In genomic region chr11:68691321-68692009, GRCm38 (mm10) we compare ENCODE assay signal across 8 mouse cellular contexts. TPM values are rescaled to one million over a fixed set of nuclear protein-coding genes. Genes with fewer than 3 reads are reported as not detected.
DNase-seq lines count a peak whose midpoint lies in the region; ATAC-seq and TF ChIP-seq lines count a peak whose summit lies in the region.

Gene Myh10, plus strand, starts transcription at chr11:68691559.

- peak; percentile 99 for ATAC-seq in forebrain, embryonic 13.5 days
- ATAC-seq in heart, postnatal 0 days (ENCODE audit: insufficient read depth, low read depth): peak; percentile 98
- peak; percentile 98 for ATAC-seq in liver, embryonic 14.5 days (ENCODE audit: insufficient read depth)
- peak; percentile 99 for ATAC-seq in stomach, embryonic 15.5 days (ENCODE audit: insufficient read depth, low FRiP score, low read depth)

- no peaks in the 10 kb centered on the region for H3K9me3 ChIP-seq in forebrain, embryonic 13.5 days (replicated peaks)
- H3K9me3 ChIP-seq in heart, postnatal 0 days (replicated peaks; ENCODE audit: control insufficient read depth, low read length): no peaks in the 10 kb centered on the region
- no peaks in the 10 kb centered on the region for H3K9me3 ChIP-seq in liver, embryonic 14.5 days (ENCODE audit: control insufficient read depth, low read length)
- H3K9me3 ChIP-seq in stomach, embryonic 15.5 days: no peaks in the 10 kb centered on the region

- H3K4me3 ChIP-seq in forebrain, embryonic 13.5 days: peak within 1 kb of the TSS; percentile 96
- peak within 1 kb of the TSS; percentile 89 for H3K4me3 ChIP-seq in heart, postnatal 0 days (ENCODE audit: low read depth, low read length)
- H3K4me3 ChIP-seq in liver, embryonic 14.5 days (ENCODE audit: insufficient read depth in 1 of 2, low read depth in 2 of 2, low read length in 2 of 2): peak within 1 kb of the TSS; percentile 72 to 83
- peak within 1 kb of the TSS; percentile 73 for H3K4me3 ChIP-seq in stomach, embryonic 15.5 days (replicated peaks)

- no peaks in the 10 kb centered on the region for H3K27me3 ChIP-seq in forebrain, embryonic 13.5 days
- no peaks in the 10 kb centered on the region for H3K27me3 ChIP-seq in heart, postnatal 0 days (ENCODE audit: control insufficient read depth, insufficient read depth, low read length)
- no peaks in the 10 kb centered on the region for H3K27me3 ChIP-seq in liver, embryonic 14.5 days (ENCODE audit: control insufficient read depth, insufficient read depth, low read length)
- H3K27me3 ChIP-seq in stomach, embryonic 15.5 days (replicated peaks): no peaks in the 10 kb centered on the region

- WGBS in forebrain, embryonic 13.5 days: under 1% methylated on average over 51 of the region's 51 CpGs
- 0% methylated on average over 51 of the region's 51 CpGs for WGBS in heart, postnatal 0 days
- under 1% methylated on average over 51 of the region's 51 CpGs for WGBS in liver, embryonic 14.5 days (ENCODE audit: insufficient replicate concordance)
- under 1% methylated on average over 51 of the region's 51 CpGs for WGBS in stomach, embryonic 15.5 days

- peak within 1 kb of the TSS; percentile 96 for H3K27ac ChIP-seq in forebrain, embryonic 13.5 days
- peak within 1 kb of the TSS; percentile 100 for H3K27ac ChIP-seq in heart, postnatal 0 days (ENCODE audit: low read depth)
- peak within 1 kb of the TSS; percentile 80 for H3K27ac ChIP-seq in liver, embryonic 14.5 days
- H3K27ac ChIP-seq in stomach, embryonic 15.5 days: peak within 1 kb of the TSS; percentile 98

- peak; percentile 72 for TF ChIP-seq EP300 in heart, postnatal 0 days (IDR thresholded peaks at IDR 0.05; ENCODE audit: low read depth)
- no peak for TF ChIP-seq EP300 in liver, embryonic 14.5 days (IDR thresholded peaks at IDR 0.05; ENCODE audit: low read depth)

- H3K36me3 ChIP-seq in forebrain, embryonic 13.5 days (ENCODE audit: poor library complexity, severe bottlenecking): no peaks in the 10 kb centered on the region
- H3K36me3 ChIP-seq in heart, postnatal 0 days (replicated peaks; ENCODE audit: control insufficient read depth, insufficient read depth, low read length): no peaks in the 10 kb centered on the region
- no peaks in the 10 kb centered on the region for H3K36me3 ChIP-seq in liver, embryonic 14.5 days (replicated peaks; ENCODE audit: control insufficient read depth, insufficient read depth, low read depth)
- no peaks in the 10 kb centered on the region for H3K36me3 ChIP-seq in stomach, embryonic 15.5 days

- DNase-seq in ES-CJ7 (ENCODE audit: low read depth, low spot score): peak; percentile 100
- DNase-seq in cerebellum, adult 11 months: peak; percentile 98
- peak; percentile 99 for DNase-seq in heart, postnatal 0 days (ENCODE audit: low spot score)
- peak; percentile 100 for DNase-seq in kidney, postnatal 36 days
- DNase-seq in liver, embryonic 14.5 days (ENCODE audit: low read depth in 3 of 3, low spot score in 3 of 3): peak; percentile 98 to 99 (median 99)
- DNase-seq in neural tube, embryonic 10.5 days (ENCODE audit: extremely low spot score, low spot score): peak; percentile 98

- TF ChIP-seq CTCF in heart, postnatal 0 days (IDR thresholded peaks at IDR 0.05; ENCODE audit: low read depth): no peak
- TF ChIP-seq CTCF in liver, embryonic 14.5 days (IDR thresholded peaks at IDR 0.05; ENCODE audit: low read depth): no peak

- H3K4me1 ChIP-seq in forebrain, embryonic 13.5 days: peaks cover 17% of the 10 kb centered on the region
- peaks cover 12% of the 10 kb centered on the region; the same call in 1 of the 2 replicates for H3K4me1 ChIP-seq in heart, postnatal 0 days (ENCODE audit: control insufficient read depth, insufficient read depth)
- peaks cover 13 to 19% of the 10 kb centered on the region in 2 experiments for H3K4me1 ChIP-seq in liver, embryonic 14.5 days (replicated peaks; ENCODE audit: control insufficient read depth in 2 of 2, insufficient read depth in 2 of 2, low read length in 1 of 2)
- H3K4me1 ChIP-seq in stomach, embryonic 15.5 days: 0 out of 2 replicates have a peak, but pooled peaks cover 3% of the 10 kb centered on the region

- peak within 1 kb of the TSS; percentile 98 for H3K9ac ChIP-seq in forebrain, embryonic 13.5 days
- peak within 1 kb of the TSS; percentile 88 for H3K9ac ChIP-seq in heart, postnatal 0 days (replicated peaks; ENCODE audit: low read depth, low read length)
- H3K9ac ChIP-seq in liver, embryonic 14.5 days (replicated peaks): peak within 1 kb of the TSS; percentile 81
- H3K9ac ChIP-seq in stomach, embryonic 15.5 days: peak within 1 kb of the TSS; percentile 79

- H3K4me2 ChIP-seq in forebrain, embryonic 13.5 days: peak within 1 kb of the TSS; percentile 76
- peak within 1 kb of the TSS; percentile 92 for H3K4me2 ChIP-seq in heart, postnatal 0 days (ENCODE audit: low read depth, low read length)
- H3K4me2 ChIP-seq in liver, embryonic 14.5 days (ENCODE audit: low read depth): peak within 1 kb of the TSS; percentile 97
- peak within 1 kb of the TSS; percentile 88 for H3K4me2 ChIP-seq in stomach, embryonic 15.5 days

RNA-seq across cellular contexts. Expression of gene Myh10, which starts in this region (rescaled TPM):
- polyA plus RNA-seq in forebrain, embryonic 13.5 days (2015; fragmentation: Nextera tagmentation; extraction: Ambion mirVana): 108 and 122 TPM in 2 replicates
- 82.8 and 150 TPM in 2 replicates for total RNA-seq in heart, postnatal 0 days (2014; rRNA removed; ENCODE audit: low replicate concordance)
- polyA plus RNA-seq in heart, postnatal 0 days (2015; fragmentation: Nextera tagmentation; extraction: Ambion mirVana): 34.9 and 39.5 TPM in 2 replicates
- 24.4 and 28.4 TPM in 2 replicates for polyA plus RNA-seq in liver, embryonic 14.5 days (2012; rRNA removed)
- 14.9 and 19.4 TPM in 2 replicates for polyA plus RNA-seq in liver, embryonic 14.5 days (2014; fragmentation: Nextera tagmentation; extraction: Ambion mirVana)
- polyA plus RNA-seq in stomach, embryonic 15.5 days (2015; fragmentation: Nextera tagmentation; extraction: Ambion mirVana): 86.6 and 88.4 TPM in 2 replicates

Comparison
In these comparisons a context has a peak if more than half of its experiments do, and no peak if none do; other contexts are left out.
1. Peak in every context shown above with its lines: DNase-seq, ATAC-seq, H3K4me3 ChIP-seq and H3K27ac ChIP-seq.